Mouse (Mus musculus) cerebellum, adult 18-20 months (tissue): ENCODE results near the gene Irf7.
"Not testable (repeated sequence)": the region's sequence is repeated elsewhere in the genome, so short reads cannot be mapped to it uniquely, and the experiment has no call there.

Experiments used
- DNase-seq, 2 experiments: peaks; one replicate each; pipeline ENCODE4 v3.0.0; 2021

The Irf7 gene

DNA sequence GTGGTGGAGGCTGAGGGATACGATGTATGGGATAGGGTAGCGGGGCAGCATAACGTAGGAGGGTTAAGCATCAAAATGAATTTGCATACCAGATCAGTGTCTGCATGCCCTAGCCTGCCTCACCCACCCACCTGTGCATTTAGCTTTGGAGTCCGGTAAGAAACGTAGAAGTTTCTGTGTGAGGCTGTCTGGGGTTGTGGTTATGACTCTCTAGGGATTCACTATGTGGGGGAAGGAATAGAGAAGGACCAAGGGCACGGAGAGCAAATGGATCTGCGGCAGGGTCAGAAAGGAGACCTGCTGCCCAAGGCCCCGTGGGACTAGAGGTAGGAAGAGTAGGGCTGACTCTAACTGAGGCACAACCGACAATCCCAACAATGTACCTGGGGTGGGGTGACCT is 9.1 kb upstream of the Irf7 start:
- no peak for DNase-seq

DNA sequence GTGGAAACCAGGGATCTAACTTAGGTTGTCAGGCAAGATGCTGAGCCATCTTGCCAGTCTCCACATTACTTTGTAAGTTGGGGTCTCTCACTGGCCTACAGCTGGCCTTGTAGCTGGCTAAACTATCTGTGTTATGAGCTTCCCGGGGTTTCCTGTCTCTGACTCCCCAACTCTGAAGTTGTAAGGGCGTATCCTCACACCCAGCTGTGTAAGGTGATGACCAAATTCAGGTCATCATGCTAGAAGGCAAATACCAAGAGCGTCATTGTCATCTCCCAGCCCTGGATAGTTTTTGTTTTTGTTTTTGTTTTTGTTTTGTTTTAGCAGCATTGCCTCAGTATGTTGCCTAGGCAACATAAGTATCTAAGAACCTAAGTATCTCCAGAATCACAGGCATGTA is 4.3 kb upstream of the Irf7 start:
- DNase-seq = no peak

- no peak for DNase-seq
These were observed 2.9 kb upstream of the Irf7 start for GRCm38 (mm10) chr7:141269273-141269545.

GRCm38 (mm10) chr7:141268466-141269272 is 2.4 kb upstream of the Irf7 start:
- no peak for DNase-seq

DNA sequence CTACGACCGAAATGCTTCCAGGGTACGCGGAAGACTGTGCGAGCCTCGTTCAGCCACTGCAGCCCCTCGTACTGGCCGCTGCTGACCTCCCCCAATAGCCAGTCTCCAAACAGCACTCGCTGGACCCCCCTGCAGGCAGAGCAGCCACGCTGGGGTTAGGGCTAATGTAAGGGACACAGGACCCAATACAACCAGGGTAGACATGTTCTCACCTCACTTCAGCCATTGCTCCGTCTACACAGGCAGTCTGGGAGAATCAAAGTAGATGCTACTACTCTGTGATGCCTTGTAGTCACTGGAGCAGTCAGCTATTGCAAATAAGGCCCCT is 906 bp downstream of the Irf7 start:
- no peak for DNase-seq

DNA sequence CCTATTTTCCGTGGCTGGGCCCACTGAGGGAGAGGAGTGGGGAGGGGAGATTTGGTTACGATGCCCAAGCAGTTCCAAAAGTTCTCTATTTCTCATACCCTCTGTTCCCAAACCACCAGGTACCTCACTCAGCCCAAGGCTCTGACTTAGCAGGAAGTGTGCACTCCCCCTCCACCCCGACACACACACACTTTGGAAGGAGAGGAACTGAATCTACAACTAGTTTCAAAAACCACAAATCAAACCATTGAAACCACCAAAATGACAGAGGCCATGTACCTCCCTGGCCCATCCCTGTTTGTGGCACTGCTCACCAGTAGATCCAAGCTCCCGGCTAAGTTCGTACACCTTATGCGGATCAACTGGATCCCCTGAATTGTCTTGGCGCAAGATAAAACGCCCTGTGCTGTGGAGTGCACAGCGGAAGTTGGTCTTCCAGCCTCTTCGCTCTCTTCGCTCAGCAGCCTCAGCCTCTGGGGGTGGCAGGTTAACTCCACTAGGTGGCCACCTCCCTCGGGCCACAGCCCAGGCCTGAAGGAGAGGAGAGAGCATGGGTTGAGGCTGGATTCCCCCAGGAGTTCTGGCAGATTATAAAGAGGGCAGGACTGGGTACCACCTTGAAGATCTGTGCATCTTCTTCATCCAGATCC is 1.4 kb downstream of the Irf7 start:
- DNase-seq = peak; percentile 34 to 40

DNA sequence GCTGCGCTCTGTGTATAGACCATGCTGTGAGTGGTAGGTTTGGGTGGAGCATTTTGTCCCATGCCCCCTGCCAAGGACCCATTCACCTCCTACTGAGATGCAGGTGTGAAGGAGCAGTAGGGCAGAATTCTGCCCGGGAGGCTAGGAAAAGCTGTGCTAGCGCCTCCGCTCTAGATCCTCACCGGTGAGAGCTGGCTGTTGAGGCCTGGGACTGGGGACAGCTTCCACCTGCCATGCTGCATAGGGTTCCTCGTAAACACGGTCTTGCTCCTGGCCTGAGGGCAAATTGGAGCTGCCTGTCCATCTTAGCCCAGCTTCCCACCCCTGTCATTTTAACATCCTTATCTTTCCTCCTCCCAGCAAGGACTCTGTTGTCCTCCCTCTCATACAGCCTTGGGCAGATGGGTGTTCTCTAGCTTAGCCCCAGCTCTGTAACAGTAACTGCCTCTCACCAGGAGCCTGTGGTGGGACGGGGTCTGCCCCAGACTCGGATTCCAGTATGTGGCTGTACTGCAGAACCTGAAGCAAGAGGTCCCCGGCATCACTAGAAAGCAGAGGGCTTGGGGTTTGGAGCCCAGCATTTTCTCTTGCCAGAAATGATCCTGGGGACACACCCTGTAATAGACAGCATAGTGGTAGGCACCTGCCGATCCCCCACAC is 2.1 kb downstream of the Irf7 start:
- no peak for DNase-seq

DNA sequence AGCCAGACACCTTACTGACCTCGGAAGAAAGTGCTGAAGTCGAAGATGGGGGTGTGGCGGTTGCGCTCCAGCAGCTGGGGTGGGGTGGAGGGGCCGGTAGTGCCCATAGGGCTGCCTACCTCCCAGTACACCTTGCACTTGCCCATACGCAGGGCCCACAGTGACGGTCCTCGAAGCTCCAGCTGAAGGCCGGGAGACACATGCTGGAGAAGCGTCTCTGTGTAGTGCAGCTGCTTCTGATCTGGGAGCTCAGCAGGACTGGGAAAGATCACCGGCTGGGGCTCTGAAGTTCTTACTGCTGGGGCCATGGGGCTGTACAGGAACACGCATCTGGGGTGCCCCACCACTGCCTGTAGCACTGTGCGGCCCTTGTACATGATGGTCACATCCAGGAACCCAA is 2.6 kb downstream of the Irf7 start:
- no peak for DNase-seq

DNA sequence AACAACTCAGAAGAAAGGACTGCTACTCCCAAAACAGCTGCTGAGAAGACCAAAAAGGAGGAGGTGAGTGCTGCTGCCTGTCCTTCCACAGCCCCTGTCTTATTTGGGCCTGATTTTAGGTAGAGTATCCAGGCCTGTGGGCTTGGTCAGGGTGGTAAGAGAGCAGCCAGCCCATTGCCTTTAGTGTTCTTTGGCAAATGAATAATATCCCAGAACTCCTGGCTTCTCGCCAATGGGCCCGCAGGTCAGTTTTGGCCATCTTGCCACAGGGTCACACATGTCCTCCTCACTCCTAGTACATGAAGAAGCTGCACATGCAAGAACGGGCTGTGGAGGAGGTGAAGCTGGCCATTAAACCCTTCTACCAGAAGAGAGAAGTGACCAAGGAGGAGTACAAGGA is 4.8 kb downstream of the Irf7 start:
- DNase-seq = peak in 1 of 2 experiments; percentile 43

- no peak for DNase-seq
These were observed 10.1 kb downstream of the Irf7 start for GRCm38 (mm10) chr7:141256159-141256558.

DNA sequence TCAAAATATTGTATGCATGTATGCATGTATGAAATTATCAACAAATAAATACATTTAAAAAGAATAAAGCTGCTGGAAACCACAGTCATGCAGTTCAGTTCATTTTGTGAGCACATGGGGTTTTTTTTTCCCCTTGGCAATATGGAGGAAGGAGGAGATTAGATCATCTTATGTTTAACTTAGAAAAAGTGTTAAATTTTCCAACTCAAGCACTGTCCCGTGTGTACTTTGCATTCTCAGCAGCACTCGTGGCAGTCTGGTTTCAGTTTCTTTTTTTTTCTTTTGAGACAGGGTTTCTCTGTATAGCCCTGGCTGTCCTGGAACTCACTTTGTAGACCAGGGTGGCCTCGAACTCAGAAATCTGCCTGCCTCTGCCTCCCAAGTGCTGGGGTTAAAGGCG is 15.8 kb downstream of the Irf7 start:
- not testable (repeated sequence) for DNase-seq

DNA sequence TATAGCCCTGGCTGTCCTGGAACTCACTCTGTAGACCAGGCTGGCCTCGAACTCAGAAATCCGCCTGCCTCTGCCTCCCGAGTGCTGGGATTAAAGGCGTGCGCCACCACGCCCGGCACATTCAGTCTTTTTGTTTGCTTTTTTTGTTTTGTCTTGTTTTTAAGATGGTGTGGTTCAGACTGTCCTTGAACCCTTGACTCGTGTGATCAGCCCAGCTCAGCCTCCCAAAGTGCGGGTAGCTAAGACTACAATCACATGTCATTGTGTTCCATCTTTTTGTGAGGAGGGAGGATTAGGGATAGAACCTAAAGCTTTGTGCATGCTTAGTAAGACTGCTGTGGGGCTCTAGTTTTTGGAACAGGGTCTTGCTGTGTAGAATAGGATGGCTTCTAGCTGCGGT is 34.7 kb downstream of the Irf7 start:
- DNase-seq = no peak

DNA sequence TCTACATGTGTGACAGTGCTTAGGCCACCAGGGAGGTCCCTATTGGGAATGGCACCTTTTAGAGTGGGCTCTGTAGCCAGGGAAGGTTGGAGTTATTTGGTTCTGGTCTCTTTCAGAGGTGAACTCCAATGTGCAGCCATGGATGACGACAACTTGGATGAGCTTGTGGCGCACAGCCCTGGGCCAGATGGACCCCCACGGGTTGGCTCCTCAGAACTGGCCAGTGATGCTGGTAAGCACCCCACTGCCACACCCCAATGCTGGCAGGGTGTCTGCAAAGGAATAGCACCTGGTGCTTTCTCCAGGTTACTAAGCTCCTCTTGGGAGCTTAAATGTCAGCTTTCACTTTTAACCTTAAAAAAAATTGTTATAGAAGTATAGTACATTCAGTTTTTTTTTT is 35.2 kb downstream of the Irf7 start:
- DNase-seq = peak; percentile 34 to 40

DNA sequence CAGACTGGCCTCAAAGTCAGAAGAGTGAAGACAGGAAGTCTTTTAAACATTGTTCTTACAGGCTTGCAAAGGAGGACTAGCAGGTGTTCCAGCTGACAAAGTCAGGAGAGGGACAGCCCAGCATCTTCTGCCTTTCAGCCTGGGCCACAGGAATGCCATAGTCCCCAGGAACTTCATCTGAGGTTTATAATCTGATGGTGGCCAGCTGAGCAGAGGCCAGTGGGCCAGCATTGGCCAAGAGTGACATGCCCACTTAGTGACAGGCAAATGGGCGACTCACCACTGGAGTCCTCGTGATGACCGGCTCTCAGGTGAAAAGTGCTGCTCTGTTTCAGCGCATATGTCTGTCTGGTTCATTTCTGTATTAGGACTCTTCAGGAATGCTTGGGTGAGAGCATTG is 35.7 kb downstream of the Irf7 start:
- no peak for DNase-seq

- DNase-seq = no peak
These were observed 36.6 kb downstream of the Irf7 start for GRCm38 (mm10) chr7:141229702-141230101.

- peak; percentile 89 to 97 for DNase-seq
These were observed 37.8 kb downstream of the Irf7 start, which contains the start of gene Phrf1 for GRCm38 (mm10) chr7:141228279-141229067. Phrf1 (plus strand) TSS chr7:141228784.

- DNase-seq = no peak
These were observed 38.5 kb downstream of the Irf7 start for GRCm38 (mm10) chr7:141227796-141228195.

DNA sequence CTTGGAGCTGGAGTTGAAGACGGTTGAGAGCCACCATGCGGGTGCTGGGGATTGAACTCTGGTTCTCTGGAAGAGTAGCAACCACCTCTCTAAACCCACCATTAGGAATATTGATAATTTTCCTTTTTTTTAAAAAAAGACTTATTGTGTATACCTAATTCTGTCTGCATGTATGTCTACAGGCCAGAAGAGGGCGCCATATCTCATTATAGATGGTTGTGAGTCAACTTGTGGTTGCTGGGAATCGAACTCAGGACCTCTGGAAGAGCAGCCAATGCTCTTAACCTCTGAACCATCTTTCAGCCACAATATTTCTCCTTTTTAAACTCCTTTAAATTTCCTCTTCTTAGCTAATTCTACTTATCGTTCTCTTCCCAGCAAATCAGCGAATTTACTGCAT is 39.7 kb downstream of the Irf7 start:
- no peak for DNase-seq

DNA sequence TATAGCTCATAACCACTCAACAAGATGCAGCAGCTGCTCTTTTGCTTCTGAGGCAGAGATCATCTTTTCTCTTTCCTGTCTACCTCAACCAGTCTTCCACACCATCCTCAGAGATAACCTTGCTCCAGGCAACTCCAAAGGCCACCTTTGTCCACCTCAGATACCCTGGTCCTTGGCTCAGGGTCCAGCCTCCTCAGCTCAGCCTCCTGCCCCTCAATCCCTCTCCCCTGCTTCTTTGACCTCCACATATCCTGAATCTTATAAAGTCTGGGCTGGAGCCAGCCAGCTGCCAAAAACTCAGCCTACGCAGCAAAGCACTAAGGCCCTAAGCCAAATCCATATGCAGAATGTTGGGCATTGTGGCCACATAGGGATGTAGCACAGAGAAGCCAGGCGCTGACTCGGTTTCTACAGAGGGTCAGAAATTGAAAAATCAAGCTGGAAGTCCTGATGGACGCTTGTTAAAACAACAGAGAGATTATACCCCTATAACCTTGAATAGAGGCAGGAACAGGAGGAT is 43.5 kb downstream of the Irf7 start:
- DNase-seq = no peak

DNA sequence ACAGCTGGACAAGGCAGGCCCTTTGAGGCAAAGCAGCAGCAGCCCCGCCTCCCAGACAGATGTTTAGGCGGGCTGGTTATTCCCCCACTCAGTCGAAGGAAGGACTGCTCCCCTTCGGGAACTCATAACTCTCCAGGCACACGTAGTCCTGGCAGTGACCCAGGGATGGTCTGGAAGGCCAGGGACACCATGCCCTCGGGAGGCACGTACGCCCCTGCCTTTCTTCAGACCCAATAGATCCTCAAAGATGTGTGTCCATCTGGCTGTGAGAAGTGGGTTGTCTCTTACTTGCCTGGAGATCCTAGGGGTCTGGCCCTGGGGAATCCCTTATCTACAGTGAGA is 44.2 kb downstream of the Irf7 start:
- no peak for DNase-seq

GRCm38 (mm10) chr7:141221249-141222125 is 44.8 kb downstream of the Irf7 start:
- DNase-seq = peak; percentile 86 to 92

- no peak for DNase-seq
These were observed 45.9 kb downstream of the Irf7 start for GRCm38 (mm10) chr7:141220377-141220776.
